Mouse (Mus musculus): ENCODE data around the gene Comtd1.

Gene Comtd1

DNA sequence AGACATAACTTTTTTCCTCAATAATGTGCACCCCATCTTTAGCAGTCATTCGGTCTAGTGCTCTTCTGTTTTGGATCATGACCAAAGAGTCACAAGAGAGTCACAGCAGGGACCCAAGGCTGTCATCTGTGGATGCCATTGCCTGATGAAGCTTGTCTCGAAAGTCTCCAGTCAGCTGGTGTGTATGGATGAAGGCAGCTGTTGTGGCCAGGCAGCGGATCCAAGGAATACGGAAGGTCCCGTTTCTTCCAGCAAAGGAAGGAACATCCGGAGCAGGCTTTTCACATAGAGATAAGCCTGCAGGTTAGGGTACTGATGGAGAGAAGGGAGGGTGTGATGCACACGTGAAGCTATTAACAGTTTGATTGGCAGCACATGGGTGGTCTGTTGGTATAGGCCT is 47.2 kb downstream of the Comtd1 start:
- DNase-seq, result no peak

DNA sequence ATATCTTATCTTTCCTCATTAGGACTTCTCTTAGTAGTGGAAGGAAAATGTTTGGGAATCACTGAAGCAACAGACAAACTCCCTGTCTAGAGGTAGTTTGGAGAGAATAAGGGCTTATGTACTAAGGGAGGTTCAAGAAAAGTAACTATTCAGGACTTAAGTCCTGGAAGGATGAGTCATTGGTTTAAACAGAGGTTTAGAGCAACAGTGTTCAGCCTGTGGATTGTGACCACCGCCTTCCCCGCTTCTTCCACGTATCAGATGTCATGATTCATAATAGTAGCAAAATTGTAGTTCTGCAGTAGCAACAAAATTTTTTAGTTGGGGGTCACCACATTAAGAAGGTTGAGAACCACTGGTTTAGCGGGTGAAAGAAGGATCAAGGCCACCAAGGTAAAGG is 48.1 kb downstream of the Comtd1 start:
- no peak for DNase-seq

All from spleen, adult 18-20 months (tissue).